Mouse (Mus musculus) myocyte (in vitro differentiated cells): ENCODE data around the gene Sumo1. TPM values are rescaled to one million over a fixed set of nuclear protein-coding genes. Genes with fewer than 3 reads are reported as not detected.

Experiments used
- H3K27me3 ChIP-seq: one replicate; pipeline ENCODE4 v1.6.1; 2011; ENCODE audit not compliant: control insufficient read depth, insufficient read depth, insufficient read length
- H3K36me3 ChIP-seq: one replicate; pipeline ENCODE4 v1.6.1; 2011; ENCODE audit not compliant: control insufficient read depth, insufficient read depth
- H3K4me2 ChIP-seq: one replicate; pipeline ENCODE4 v1.6.1; 2011; ENCODE audit warnings: low read depth, control low read depth
- H3K4me3 ChIP-seq: one replicate; pipeline ENCODE4 v1.5.1; 2011; ENCODE audit warnings: mild to moderate bottlenecking, control low read depth, moderate library complexity
- H3K79me2 ChIP-seq: one replicate; pipeline ENCODE4 v1.6.1; 2011; ENCODE audit not compliant: control insufficient read depth, insufficient read depth
- H3ac ChIP-seq: one replicate; pipeline ENCODE4 v1.6.1; 2011; ENCODE audit not compliant: control insufficient read depth, insufficient read length
- CEBPB ChIP-seq: IDR thresholded peaks from 2 replicates; pipeline ENCODE4 v1.6.1; 2011; ENCODE audit warnings: mild to moderate bottlenecking, moderate library complexity; ENCODE audit not compliant: poor library complexity, insufficient read depth, severe bottlenecking
- E2F4 ChIP-seq: IDR thresholded peaks from one replicate; pipeline ENCODE4 v1.6.1; 2011; ENCODE audit warnings: mild to moderate bottlenecking, control low read depth, moderate library complexity; ENCODE audit not compliant: insufficient read depth
- MAX ChIP-seq: IDR thresholded peaks from one replicate; pipeline ENCODE4 v1.6.1; 2011; ENCODE audit warnings: low read depth, mild to moderate bottlenecking, control low read depth
- MYOD1 ChIP-seq, 3 experiments: IDR thresholded peaks; one replicate each; pipeline ENCODE4 v1.6.1; 2011; ENCODE audit warnings: control low read depth in 2 of 3, low read depth in 2 of 3, mild to moderate bottlenecking in 2 of 3, moderate library complexity in 1 of 3; ENCODE audit not compliant: insufficient read length in 2 of 3, control insufficient read depth in 1 of 3
- MYOG ChIP-seq, 3 experiments: IDR thresholded peaks; one replicate each; pipeline ENCODE4 v1.6.1; 2011; ENCODE audit warnings: control low read depth in 2 of 3, low read depth in 2 of 3, mild to moderate bottlenecking in 2 of 3; ENCODE audit not compliant: insufficient read length in 2 of 3, control insufficient read depth in 1 of 3, insufficient read depth in 1 of 3
- POLR2A ChIP-seq: IDR thresholded peaks from one replicate; pipeline ENCODE4 v1.6.1; 2011; ENCODE audit warnings: low read depth, mild to moderate bottlenecking, control low read depth, moderate library complexity; ENCODE audit not compliant: insufficient read length
- POLR2AphosphoS2 ChIP-seq: IDR thresholded peaks from one replicate; pipeline ENCODE4 v1.6.1; 2011; ENCODE audit warnings: low read depth, control low read depth; ENCODE audit not compliant: insufficient read length
- REST ChIP-seq: IDR thresholded peaks from one replicate; pipeline ENCODE4 v1.6.1; 2011; ENCODE audit warnings: mild to moderate bottlenecking, control low read depth, moderate library complexity; ENCODE audit not compliant: insufficient read depth, insufficient read length
- SRF ChIP-seq: IDR thresholded peaks from one replicate; pipeline ENCODE4 v1.6.1; 2011; ENCODE audit warnings: low read depth; ENCODE audit not compliant: control insufficient read depth, insufficient read length
- TCF12 ChIP-seq: IDR thresholded peaks from one replicate; pipeline ENCODE4 v1.6.1; 2011; ENCODE audit warnings: mild to moderate bottlenecking, control low read depth; ENCODE audit not compliant: poor library complexity, insufficient read depth, severe bottlenecking
- TCF3 ChIP-seq: IDR thresholded peaks from one replicate; pipeline ENCODE4 v1.6.1; 2011; ENCODE audit warnings: low read depth, control low read depth; ENCODE audit not compliant: insufficient read length
- USF1 ChIP-seq: IDR thresholded peaks from one replicate; pipeline ENCODE4 v1.6.1; 2011; ENCODE audit warnings: low read depth, mild to moderate bottlenecking, control low read depth, moderate library complexity
- polyA plus RNA-seq: library from polyadenylated mRNA; unstranded; fragments of >200 nt; fragmentation: generic; extraction: Trizol; gene quantifications from one replicate; pipeline ENCODE4 v1.2.1, GENCODE M21; 2012; ENCODE audit warnings: missing spikeins

Gene Sumo1
- polyA plus RNA-seq, 1 experiment = 82.8 TPM

- no peak overlapping the region for H3ac ChIP-seq
- H3K27me3 ChIP-seq = no peaks in the 10 kb centered on the region
- H3K79me2 ChIP-seq = peaks cover 36% of the 10 kb centered on the region
- TF ChIP-seq CEBPB (no peak), REST (no peak), TCF3 (no peak), MYOD1 (IDR thresholded peaks at IDR 0.05; ENCODE audit: control insufficient read depth in 1 of 3, insufficient read length in 2 of 3, low read depth in 2 of 3) (no peak), MAX (no peak), TCF12 (no peak), POLR2A (no peak), E2F4 (no peak), MYOG (IDR thresholded peaks at IDR 0.05; ENCODE audit: control insufficient read depth in 1 of 3, insufficient read depth in 1 of 3, insufficient read length in 2 of 3, low read depth in 2 of 3) (no peak), POLR2AphosphoS2 (no peak), USF1 (no peak)
- no peaks in the 10 kb centered on the region for H3K36me3 ChIP-seq
- H3K4me3 ChIP-seq = no peak overlapping the region
- H3K4me2 ChIP-seq = no peak overlapping the region
Observed at GRCm38 (mm10) chr1:59673661-59674060, 3.0 kb upstream of the Sumo1 start.

GRCm38 (mm10) chr1:59669962-59670630 lies 538 bp downstream of the Sumo1 start:
- Histone ChIP-seq H3K4me2 (peak overlapping the region; percentile 90), H3K27me3 (no peaks in the 10 kb centered on the region), H3K79me2 (peaks cover 71% of the 10 kb centered on the region), H3ac (peak overlapping the region; percentile 44), H3K4me3 (peak overlapping the region; percentile 93), H3K36me3 (no peaks in the 10 kb centered on the region)
- no peak for TF ChIP-seq E2F4
- TF ChIP-seq POLR2A = no peak
- no peak for TF ChIP-seq MYOD1 (IDR thresholded peaks at IDR 0.05; ENCODE audit: control insufficient read depth in 1 of 3, insufficient read length in 2 of 3, low read depth in 2 of 3)
- no peak for TF ChIP-seq CEBPB
- TF ChIP-seq MYOG (IDR thresholded peaks at IDR 0.05; ENCODE audit: control insufficient read depth in 1 of 3, insufficient read depth in 1 of 3, insufficient read length in 2 of 3, low read depth in 2 of 3) = no peak
- no peak for TF ChIP-seq REST
- no peak for TF ChIP-seq MAX
- no peak for TF ChIP-seq USF1
- no peak for TF ChIP-seq TCF3
- no peak for TF ChIP-seq SRF
- TF ChIP-seq TCF12 = no peak
- no peak for TF ChIP-seq POLR2AphosphoS2

- no peak for TF ChIP-seq CEBPB
- TF ChIP-seq MAX = no peak
- no peak for TF ChIP-seq MYOD1 (IDR thresholded peaks at IDR 0.05; ENCODE audit: control insufficient read depth in 1 of 3, insufficient read length in 2 of 3, low read depth in 2 of 3)
- no peak for TF ChIP-seq E2F4
- TF ChIP-seq REST = no peak
- TF ChIP-seq POLR2A = no peak
- no peak for TF ChIP-seq TCF12
- no peak for TF ChIP-seq POLR2AphosphoS2
- TF ChIP-seq USF1 = no peak
- TF ChIP-seq SRF = no peak
- no peak for TF ChIP-seq TCF3
- no peak for TF ChIP-seq MYOG (IDR thresholded peaks at IDR 0.05; ENCODE audit: control insufficient read depth in 1 of 3, insufficient read depth in 1 of 3, insufficient read length in 2 of 3, low read depth in 2 of 3)
- Histone ChIP-seq H3K4me2 (peak overlapping the region; percentile 90), H3K27me3 (no peaks in the 10 kb centered on the region), H3K4me3 (peak overlapping the region; percentile 93), H3K79me2 (peaks cover 84% of the 10 kb centered on the region), H3K36me3 (no peaks in the 10 kb centered on the region), H3ac (no peak overlapping the region)
Observed at GRCm38 (mm10) chr1:59668871-59669270, 1.8 kb downstream of the Sumo1 start.

- H3K4me2 ChIP-seq = no peak overlapping the region
- H3K4me3 ChIP-seq = no peak overlapping the region
- no peaks in the 10 kb centered on the region for H3K36me3 ChIP-seq
- no peaks in the 10 kb centered on the region for H3K27me3 ChIP-seq
- TF ChIP-seq SRF (no peak), POLR2AphosphoS2 (no peak), USF1 (no peak), E2F4 (no peak), TCF3 (no peak), POLR2A (no peak), MYOD1 (IDR thresholded peaks at IDR 0.05; ENCODE audit: control insufficient read depth in 1 of 3, insufficient read length in 2 of 3, low read depth in 2 of 3) (no peak), CEBPB (no peak), MAX (no peak), MYOG (IDR thresholded peaks at IDR 0.05; ENCODE audit: control insufficient read depth in 1 of 3, insufficient read depth in 1 of 3, insufficient read length in 2 of 3, low read depth in 2 of 3) (no peak), REST (no peak)
- H3K79me2 ChIP-seq = peaks cover 99% of the 10 kb centered on the region
- no peak overlapping the region for H3ac ChIP-seq
Observed at GRCm38 (mm10) chr1:59663456-59664135, 7.0 kb downstream of the Sumo1 start.
